Mouse (Mus musculus) erythroblast, embryonic 14.5 days (primary cell): ENCODE results near the gene Clec18a. TPM values are rescaled to one million over a fixed set of nuclear protein-coding genes. Genes with fewer than 3 reads are reported as not detected.
"Not testable (repeated sequence)": the region's sequence is repeated elsewhere in the genome, so short reads cannot be mapped to it uniquely, and the experiment has no call there.

Experiments
- H3K27me3 ChIP-seq: 2 replicates; pipeline ENCODE4 v1.6.1; 2012; ENCODE audit warnings: inconsistent platforms; ENCODE audit not compliant: control insufficient read depth
- H3K36me3 ChIP-seq: 2 replicates; pipeline ENCODE4 v1.6.1; 2012; ENCODE audit warnings: mild to moderate bottlenecking, inconsistent platforms; ENCODE audit not compliant: control insufficient read depth
- H3K4me1 ChIP-seq: 2 replicates; pipeline ENCODE4 v1.6.1; 2012; ENCODE audit warnings: inconsistent platforms; ENCODE audit not compliant: control insufficient read depth
- H3K4me3 ChIP-seq: replicated peaks from 2 replicates; pipeline ENCODE3; 2012; ENCODE audit warnings: moderate library complexity, mild to moderate bottlenecking, inconsistent platforms
- H3K9me3 ChIP-seq: 2 replicates; pipeline ENCODE4 v1.6.1; 2012; ENCODE audit warnings: low read length, inconsistent platforms, mixed read lengths; ENCODE audit not compliant: control insufficient read depth
- GATA1 ChIP-seq: IDR thresholded peaks from 2 replicates; pipeline ENCODE4 v1.6.1; 2012; ENCODE audit warnings: low read length, inconsistent platforms, mixed read lengths
- TAL1 ChIP-seq: IDR thresholded peaks from 3 replicates; pipeline ENCODE4 v1.6.1; 2012; ENCODE audit warnings: low read length, inconsistent platforms, mixed read lengths
- polyA plus RNA-seq: library from polyadenylated mRNA; stranded (reverse); fragments of >175 nt; gene quantifications from 2 replicates; pipeline ENCODE4 v1.2.3, GENCODE M21; 2012

Clec18a gene
- polyA plus RNA-seq = not detected in 2 replicates

- H3K36me3 ChIP-seq, H3K27me3 ChIP-seq, H3K4me3 ChIP-seq, H3K9me3 ChIP-seq: not testable (repeated sequence)
- peaks cover 31% of the 10 kb centered on the region for H3K4me1 ChIP-seq
Measured at GRCm38 (mm10) chr8:111092326-111092725, at the start of gene Clec18a. Gene Clec18a (minus strand): TSS chr8:111092426.

GRCm38 (mm10) chr8:111130756-111131155 is 38.5 kb upstream of the Clec18a start:
- Histone ChIP-seq H3K36me3 (peaks cover 64% of the 10 kb centered on the region), H3K4me3 (no peak overlapping the region), H3K9me3 (no peaks in the 10 kb centered on the region), H3K4me1 (no peaks in the 10 kb centered on the region), H3K27me3 (no peaks in the 10 kb centered on the region)
- TF ChIP-seq GATA1 (no peak), TAL1 (no peak)

GRCm38 (mm10) chr8:111119481-111119880 is 27.3 kb upstream of the Clec18a start:
- Histone ChIP-seq H3K9me3 (no peaks in the 10 kb centered on the region), H3K36me3 (peaks cover 64% of the 10 kb centered on the region), H3K4me3 (no peak overlapping the region), H3K27me3 (no peaks in the 10 kb centered on the region), H3K4me1 (no peaks in the 10 kb centered on the region)
- TF ChIP-seq TAL1 = no peak
- TF ChIP-seq GATA1 = no peak

GRCm38 (mm10) chr8:111114891-111115290 is 22.7 kb upstream of the Clec18a start:
- Histone ChIP-seq H3K4me3 (no peak overlapping the region), H3K36me3 (peaks cover 45% of the 10 kb centered on the region), H3K4me1 (no peaks in the 10 kb centered on the region), H3K9me3 (no peaks in the 10 kb centered on the region), H3K27me3 (no peaks in the 10 kb centered on the region)
- TF ChIP-seq GATA1 (no peak), TAL1 (no peak)

GRCm38 (mm10) chr8:111094719-111095302 is 2.6 kb upstream of the Clec18a start:
- peak overlapping the region; percentile 72 for H3K4me3 ChIP-seq
- H3K4me1 ChIP-seq = peaks cover 31% of the 10 kb centered on the region
- H3K9me3 ChIP-seq, H3K27me3 ChIP-seq, H3K36me3 ChIP-seq: not testable (repeated sequence)

- peaks cover 31% of the 10 kb centered on the region for H3K4me1 ChIP-seq
- H3K9me3 ChIP-seq = no peaks in the 10 kb centered on the region
- H3K27me3 ChIP-seq = no peaks in the 10 kb centered on the region
- TF ChIP-seq TAL1 = no peak
- H3K36me3 ChIP-seq = no peaks in the 10 kb centered on the region
- H3K4me3 ChIP-seq = peak within 1 kb of the TSS; percentile 72
Measured at GRCm38 (mm10) chr8:111093865-111094718, 1.9 kb upstream of the Clec18a start, which contains the start of gene Pdpr. Gene Pdpr (plus strand): TSS chr8:111094630.

- H3K4me3 ChIP-seq = no peak overlapping the region
- H3K36me3 ChIP-seq = no peaks in the 10 kb centered on the region
- TF ChIP-seq GATA1 (no peak), TAL1 (no peak)
- peaks cover 31% of the 10 kb centered on the region for H3K4me1 ChIP-seq
- no peaks in the 10 kb centered on the region for H3K9me3 ChIP-seq
- H3K27me3 ChIP-seq = no peaks in the 10 kb centered on the region
Measured at GRCm38 (mm10) chr8:111091706-111092105, 520 bp downstream of the Clec18a start.

GRCm38 (mm10) chr8:111090126-111090525 is 2.1 kb downstream of the Clec18a start:
- Histone ChIP-seq H3K27me3 (no peaks in the 10 kb centered on the region), H3K9me3 (no peaks in the 10 kb centered on the region)

GRCm38 (mm10) chr8:111083936-111084335 is 8.3 kb downstream of the Clec18a start:
- not testable (repeated sequence) for H3K4me1 ChIP-seq, H3K4me3 ChIP-seq, H3K27me3 ChIP-seq, H3K36me3 ChIP-seq, H3K9me3 ChIP-seq

More at GRCm38 (mm10) chr8:111090126-111090525, 2.1 kb downstream of the Clec18a start:
- peaks cover 19% of the 10 kb centered on the region for H3K4me1 ChIP-seq
- TF ChIP-seq TAL1 (no peak), GATA1 (no peak)
- H3K4me3 ChIP-seq = no peak overlapping the region
- no peaks in the 10 kb centered on the region for H3K36me3 ChIP-seq
